Mouse (Mus musculus): ENCODE results near the gene Aspg. TPM values are rescaled to one million over a fixed set of nuclear protein-coding genes. Genes with fewer than 3 reads are reported as not detected.

The Aspg gene
- total and polyA plus RNA-seq, 2 experiments from 2014 or later, result 2.5 to 3.6 TPM

DNA sequence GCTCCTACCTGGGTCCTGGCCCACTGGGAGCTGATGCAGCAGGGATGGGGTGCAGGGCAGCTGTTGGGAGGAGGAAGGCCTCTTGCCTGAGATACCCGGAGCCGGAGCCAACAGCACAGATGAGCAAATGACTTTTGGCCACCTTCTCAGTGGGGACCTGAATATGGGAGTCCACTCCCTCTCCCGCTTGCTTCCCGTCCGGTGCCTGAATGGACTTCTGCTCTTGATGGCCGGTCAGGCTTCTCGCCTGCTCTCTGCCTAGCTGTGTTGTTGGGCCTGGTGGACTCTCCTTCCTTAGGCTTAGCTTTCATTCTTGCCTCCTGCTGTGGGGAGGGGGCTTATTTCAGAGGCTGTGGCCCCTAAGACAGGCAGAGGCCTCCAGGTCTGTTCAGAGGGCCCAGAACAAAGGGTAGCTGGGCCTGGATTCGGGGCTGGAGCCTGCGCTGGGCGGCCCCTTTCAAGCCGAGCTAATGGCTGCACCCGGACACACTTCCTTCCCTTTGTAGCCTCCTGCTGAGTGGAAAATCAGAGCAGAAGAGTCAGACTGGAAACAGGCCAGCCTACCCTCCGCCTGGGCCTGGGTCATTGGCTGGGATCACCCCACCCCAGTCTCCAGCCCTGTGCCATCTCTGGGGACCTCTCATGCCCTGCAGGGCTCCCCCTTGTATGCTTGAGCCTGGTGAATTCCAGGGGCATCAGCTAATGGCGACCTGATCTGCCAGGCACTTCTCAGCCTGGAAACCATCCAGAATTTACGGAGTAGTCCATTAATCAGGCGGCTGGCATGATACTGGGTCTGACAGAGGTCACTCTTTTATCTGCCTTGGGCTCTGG, 49.0 kb downstream of the Aspg start:
- no peak overlapping the region for H3K9ac ChIP-seq (replicated peaks; ENCODE audit: low read length, poor library complexity, severe bottlenecking)
- 0 out of 2 replicates have a peak, but pooled peaks cover 4% of the 10 kb centered on the region for H3K4me1 ChIP-seq (ENCODE audit: insufficient read depth, low read length)
- 38% methylated on average over 16 of the region's 16 CpGs for WGBS
- H3K4me2 ChIP-seq (ENCODE audit: low read depth, low read length, poor library complexity, severe bottlenecking), result no peak overlapping the region
- H3K9me3 ChIP-seq (ENCODE audit: low read length), result no peaks in the 10 kb centered on the region
- ATAC-seq (ENCODE audit: low FRiP score), result no peak
- TF ChIP-seq CTCF (IDR thresholded peaks at IDR 0.05), result no peak
- DNase-seq (ENCODE audit: low spot score), result peak; percentile 54
- H3K4me3 ChIP-seq (ENCODE audit: low read depth, low read length), result no peak overlapping the region
- 0 out of 2 replicates have a peak overlapping the region, but pooled peaks have one; percentile 57 for H3K27ac ChIP-seq (ENCODE audit: low read depth, low read length)
- no peaks in the 10 kb centered on the region; the same call in none of the 2 replicates for H3K36me3 ChIP-seq (ENCODE audit: insufficient read depth, low read length)
- H3K27me3 ChIP-seq (ENCODE audit: insufficient read depth, low read length), result no peaks in the 10 kb centered on the region

DNA sequence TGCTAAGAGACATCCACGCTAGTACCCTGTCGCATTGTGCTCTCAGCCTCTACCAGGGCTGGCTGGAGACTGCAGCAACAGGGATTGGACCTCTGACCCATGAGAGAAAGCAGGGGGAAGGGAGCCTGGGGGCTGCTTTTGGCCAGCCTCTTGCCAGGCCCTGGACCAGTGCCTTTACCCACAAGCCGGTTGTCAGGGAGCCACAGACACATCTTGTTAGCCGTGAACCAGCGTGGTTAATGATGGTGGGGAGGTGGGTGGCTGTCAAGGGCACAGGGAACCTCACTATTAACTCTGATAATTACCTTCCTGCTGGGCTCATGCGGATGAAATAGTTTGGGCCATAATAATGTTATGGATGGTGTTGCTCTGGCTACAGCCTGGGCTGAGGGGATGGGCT, 50.3 kb downstream of the Aspg start:
- no peak for TF ChIP-seq CTCF (IDR thresholded peaks at IDR 0.05)
- H3K9me3 ChIP-seq (ENCODE audit: low read length), result no peaks in the 10 kb centered on the region
- no peaks in the 10 kb centered on the region; the same call in none of the 2 replicates for H3K36me3 ChIP-seq (ENCODE audit: insufficient read depth, low read length)
- 59% methylated on average over 6 of the region's 6 CpGs for WGBS
- 0 out of 2 replicates have a peak, but pooled peaks cover 4% of the 10 kb centered on the region for H3K4me1 ChIP-seq (ENCODE audit: insufficient read depth, low read length)
- DNase-seq (ENCODE audit: low spot score) (no peak), ATAC-seq (ENCODE audit: low FRiP score) (no peak)
- no peaks in the 10 kb centered on the region for H3K27me3 ChIP-seq (ENCODE audit: insufficient read depth, low read length)
- no peak overlapping the region for H3K27ac ChIP-seq (ENCODE audit: low read depth, low read length)
- H3K9ac ChIP-seq (replicated peaks; ENCODE audit: low read length, poor library complexity, severe bottlenecking), result no peak overlapping the region
- no peak overlapping the region for H3K4me3 ChIP-seq (ENCODE audit: low read depth, low read length)
- H3K4me2 ChIP-seq (ENCODE audit: low read depth, low read length, poor library complexity, severe bottlenecking), result no peak overlapping the region

DNA sequence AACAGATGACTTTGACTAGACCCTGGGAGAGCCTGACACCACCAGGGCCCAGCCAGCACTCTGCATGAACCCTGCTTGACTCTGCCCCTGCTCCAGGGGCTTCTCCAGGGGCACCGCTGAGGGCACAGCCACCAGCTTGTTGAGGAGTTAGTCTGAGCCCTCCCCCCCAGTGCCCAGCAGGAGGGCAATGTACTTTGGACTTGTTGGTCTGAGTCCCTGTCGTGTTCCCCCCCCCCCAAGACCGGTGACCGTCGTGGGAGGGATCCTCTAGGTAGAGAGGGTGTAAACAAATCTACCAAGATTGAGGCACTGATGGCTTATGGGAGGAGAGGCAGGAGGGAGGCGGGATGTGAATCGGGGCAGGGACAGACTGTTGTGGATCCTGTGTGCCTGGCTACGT, 51.8 kb downstream of the Aspg start:
- no peak overlapping the region for H3K9ac ChIP-seq (replicated peaks; ENCODE audit: low read length, poor library complexity, severe bottlenecking)
- H3K36me3 ChIP-seq (ENCODE audit: insufficient read depth, low read length), result no peaks in the 10 kb centered on the region; the same call in none of the 2 replicates
- no peaks in the 10 kb centered on the region for H3K9me3 ChIP-seq (ENCODE audit: low read length)
- no peak overlapping the region for H3K4me3 ChIP-seq (ENCODE audit: low read depth, low read length)
- H3K27me3 ChIP-seq (ENCODE audit: insufficient read depth, low read length), result no peaks in the 10 kb centered on the region
- 77% methylated on average over 8 of the region's 8 CpGs for WGBS
- DNase-seq (ENCODE audit: low spot score) (no peak), ATAC-seq (ENCODE audit: low FRiP score) (no peak)
- no peak overlapping the region for H3K4me2 ChIP-seq (ENCODE audit: low read depth, low read length, poor library complexity, severe bottlenecking)
- H3K27ac ChIP-seq (ENCODE audit: low read depth, low read length), result no peak overlapping the region
- TF ChIP-seq CTCF (IDR thresholded peaks at IDR 0.05), result no peak
- H3K4me1 ChIP-seq (ENCODE audit: insufficient read depth, low read length), result 0 out of 2 replicates have a peak, but pooled peaks cover 4% of the 10 kb centered on the region

DNA sequence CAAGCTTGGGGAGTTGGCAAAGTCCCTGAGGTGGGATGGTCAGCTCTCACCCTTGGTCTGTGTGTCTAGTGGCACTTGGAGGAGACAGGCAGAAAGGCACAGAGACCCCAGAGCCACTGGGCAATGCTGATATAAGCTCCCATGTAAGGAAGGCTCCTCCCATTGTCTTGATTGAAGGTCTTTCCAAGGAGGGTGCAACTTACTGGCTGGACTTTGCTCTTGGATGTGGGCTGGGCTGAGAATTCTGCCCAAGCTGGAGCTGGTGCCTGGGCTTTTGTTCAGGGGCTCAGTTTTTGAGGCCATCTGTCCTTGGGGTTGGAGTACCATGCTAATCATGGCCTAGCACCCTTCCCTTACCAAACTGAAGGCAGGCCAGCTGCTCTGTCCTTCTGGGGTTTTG, 52.3 kb downstream of the Aspg start:
- no peak overlapping the region for H3K27ac ChIP-seq (ENCODE audit: low read depth, low read length)
- H3K4me2 ChIP-seq (ENCODE audit: low read depth, low read length, poor library complexity, severe bottlenecking), result no peak overlapping the region
- DNase-seq (ENCODE audit: low spot score) (no peak), ATAC-seq (ENCODE audit: low FRiP score) (no peak)
- H3K9me3 ChIP-seq (ENCODE audit: low read length), result no peaks in the 10 kb centered on the region
- no peak overlapping the region for H3K4me3 ChIP-seq (ENCODE audit: low read depth, low read length)
- H3K36me3 ChIP-seq (ENCODE audit: insufficient read depth, low read length), result no peaks in the 10 kb centered on the region; the same call in none of the 2 replicates
- H3K4me1 ChIP-seq (ENCODE audit: insufficient read depth, low read length), result 0 out of 2 replicates have a peak, but pooled peaks cover 4% of the 10 kb centered on the region
- no peak for TF ChIP-seq CTCF (IDR thresholded peaks at IDR 0.05)
- no peak overlapping the region for H3K9ac ChIP-seq (replicated peaks; ENCODE audit: low read length, poor library complexity, severe bottlenecking)
- H3K27me3 ChIP-seq (ENCODE audit: insufficient read depth, low read length), result no peaks in the 10 kb centered on the region

DNA sequence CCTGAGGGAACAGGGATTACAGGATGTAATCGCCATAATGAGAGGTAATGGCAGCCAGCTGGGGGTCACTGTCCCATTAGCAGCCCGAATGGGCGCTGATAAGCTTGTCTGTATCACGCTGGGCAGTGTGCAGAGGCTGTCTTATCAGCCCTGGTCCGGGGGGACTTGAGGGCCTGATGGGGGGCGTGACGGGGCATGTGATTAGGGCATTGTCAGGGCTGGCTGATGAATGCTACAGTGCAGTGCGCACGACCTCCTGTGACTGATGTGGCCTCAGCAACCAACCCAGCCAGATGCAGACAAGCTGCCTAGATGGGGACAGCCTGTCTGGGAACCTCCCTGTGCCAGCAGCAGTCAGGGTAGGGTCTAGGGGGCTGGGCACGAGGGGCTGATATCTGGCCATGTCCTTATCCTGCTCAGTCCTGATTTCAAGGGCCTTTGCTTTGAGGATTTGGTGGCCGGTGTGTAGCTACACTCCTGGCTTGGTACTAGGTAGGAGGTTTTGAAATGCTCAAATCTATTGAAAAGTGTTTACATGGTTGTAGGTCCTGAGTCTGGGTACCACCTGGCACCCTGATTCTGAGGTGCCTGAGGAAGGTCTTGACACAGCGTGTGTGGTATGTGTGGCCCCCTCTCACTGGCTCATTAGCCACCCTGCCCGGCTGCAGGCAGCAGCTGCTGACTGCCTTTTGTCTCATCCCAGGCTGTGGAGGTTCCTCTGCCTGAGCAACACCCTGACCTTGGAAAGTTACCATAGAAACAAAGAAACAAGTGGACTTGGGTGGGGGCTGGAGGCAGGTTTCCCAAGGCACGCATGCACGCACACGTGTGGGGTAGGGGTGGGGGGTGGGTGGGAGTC, 57.7 kb downstream of the Aspg start:
- Histone ChIP-seq H3K4me2 (ENCODE audit: low read depth, low read length, poor library complexity, severe bottlenecking) (no peak overlapping the region), H3K36me3 (ENCODE audit: insufficient read depth, low read length) (no peaks in the 10 kb centered on the region), H3K4me1 (ENCODE audit: insufficient read depth, low read length) (peaks cover 4% of the 10 kb centered on the region; the same call in 1 of the 2 replicates), H3K4me3 (ENCODE audit: low read depth, low read length) (no peak overlapping the region), H3K9ac (replicated peaks; ENCODE audit: low read length, poor library complexity, severe bottlenecking) (no peak overlapping the region), H3K27ac (ENCODE audit: low read depth, low read length) (no peak overlapping the region), H3K27me3 (ENCODE audit: insufficient read depth, low read length) (no peaks in the 10 kb centered on the region), H3K9me3 (ENCODE audit: low read length) (no peaks in the 10 kb centered on the region)
- TF ChIP-seq CTCF (IDR thresholded peaks at IDR 0.05), result no peak
- peak; percentile 25; the same call in 1 of the 2 replicates for ATAC-seq (ENCODE audit: low FRiP score)
- DNase-seq (ENCODE audit: low spot score), result no peak
- WGBS, result 21% methylated on average over 16 of the region's 16 CpGs
